15 mouse cellular contexts compared by ENCODE assay signal in genomic region chr19:45311831-45312537, GRCm38 (mm10). TPM values are rescaled to one million over a fixed set of nuclear protein-coding genes. Genes with fewer than 3 reads are reported as not detected.
DNase-seq lines count a peak whose midpoint lies in the region; ATAC-seq and TF ChIP-seq lines count a peak whose summit lies in the region.
"Had no signal": no experiment of that assay in that cellular context is flagged by ENCODE, and none has a peak within 500 bp of the region (broad histone marks: within the 10 kb centered on the region; RNA-seq: fewer than 3 reads in every experiment).

No protein-coding gene starts in this region.

- no peak for TF ChIP-seq CTCF in E14TG2a.4 (conservative IDR thresholded peaks at IDR 0.05; ENCODE audit: low read length)
- TF ChIP-seq CTCF in cerebellum, adult 2 months (IDR thresholded peaks at IDR 0.05; ENCODE audit: borderline replicate concordance, insufficient read depth, low read depth, low read length) = no peak

- H3K9ac ChIP-seq in forebrain, embryonic 12.5 days = no peak overlapping the region
- H3K9ac ChIP-seq in hindbrain, embryonic 14.5 days = peak overlapping the region; percentile 34; the same call in 1 of the 2 replicates
- H3K9ac ChIP-seq in midbrain, embryonic 16.5 days (ENCODE audit: low read depth, low read length) = peak overlapping the region; percentile 18; the same call in 1 of the 2 replicates
- H3K9ac ChIP-seq: limb, embryonic 12.5 days; liver, embryonic 15.5 days had no signal

- peaks cover 61% of the 10 kb centered on the region for H3K4me1 ChIP-seq in E14TG2a.4 (replicated peaks; ENCODE audit: low read depth, low read length)
- peaks cover 40% of the 10 kb centered on the region for H3K4me1 ChIP-seq in forebrain, embryonic 12.5 days
- H3K4me1 ChIP-seq in hindbrain, embryonic 14.5 days (replicated peaks; ENCODE audit: control insufficient read depth, insufficient read depth, low read length) = peaks cover 41% of the 10 kb centered on the region
- H3K4me1 ChIP-seq in midbrain, embryonic 16.5 days (ENCODE audit: control insufficient read depth, insufficient read depth, low read length) = peaks cover 36% of the 10 kb centered on the region
- H3K4me1 ChIP-seq in cerebellum, adult 2 months (ENCODE audit: control insufficient read depth, insufficient read depth, low read length) = no peaks in the 10 kb centered on the region; the same call in none of the 2 replicates

- TF ChIP-seq POLR2A in cerebellum, adult 2 months (IDR thresholded peaks at IDR 0.05; ENCODE audit: borderline replicate concordance, insufficient read depth, low read length) = no peak

- no peaks in the 10 kb centered on the region for H3K36me3 ChIP-seq in E14TG2a.4 (ENCODE audit: insufficient read depth, low read length)
- H3K36me3 ChIP-seq in forebrain, embryonic 12.5 days (replicated peaks) = no peaks in the 10 kb centered on the region
- no peaks in the 10 kb centered on the region for H3K36me3 ChIP-seq in hindbrain, embryonic 14.5 days (replicated peaks; ENCODE audit: control insufficient read depth, insufficient read depth)
- H3K36me3 ChIP-seq in midbrain, embryonic 16.5 days (ENCODE audit: control insufficient read depth, insufficient read depth, low read length) = no peaks in the 10 kb centered on the region
- H3K36me3 ChIP-seq: limb, embryonic 12.5 days; liver, embryonic 15.5 days had no signal

- peak overlapping the region; percentile 17; the same call in 1 of the 2 replicates for H3K4me3 ChIP-seq in E14TG2a.4 (replicated peaks; ENCODE audit: low read length)
- no peak overlapping the region for H3K4me3 ChIP-seq in forebrain, embryonic 12.5 days (replicated peaks)
- H3K4me3 ChIP-seq in hindbrain, embryonic 14.5 days (replicated peaks; ENCODE audit: low read length) = no peak overlapping the region
- no peak overlapping the region for H3K4me3 ChIP-seq in midbrain, embryonic 16.5 days (ENCODE audit: low read depth, low read length)
- no peak overlapping the region for H3K4me3 ChIP-seq in cerebellum, adult 2 months (replicated peaks; ENCODE audit: insufficient read depth, low read depth, low read length)
- H3K4me3 ChIP-seq: heart, adult 2 months had no signal

- peak overlapping the region; percentile 85 for H3K27ac ChIP-seq in forebrain, embryonic 12.5 days
- peak overlapping the region; percentile 86 for H3K27ac ChIP-seq in hindbrain, embryonic 14.5 days
- H3K27ac ChIP-seq in midbrain, embryonic 16.5 days (ENCODE audit: low read length) = peak overlapping the region; percentile 65
- no peak overlapping the region for H3K27ac ChIP-seq in cerebellum, adult 2 months (ENCODE audit: insufficient read depth, low read length)
- H3K27ac ChIP-seq: heart, adult 2 months; liver, embryonic 15.5 days had no signal

- peak overlapping the region; percentile 35 for H3K4me2 ChIP-seq in forebrain, embryonic 12.5 days
- H3K4me2 ChIP-seq in hindbrain, embryonic 14.5 days (replicated peaks) = peak overlapping the region; percentile 46
- peak overlapping the region; percentile 49 for H3K4me2 ChIP-seq in midbrain, embryonic 16.5 days (ENCODE audit: low read length)

- WGBS in forebrain, embryonic 12.5 days = 36% methylated on average over 19 of the region's 19 CpGs
- WGBS in hindbrain, embryonic 14.5 days = 23% methylated on average over 19 of the region's 19 CpGs
- 16% methylated on average over 19 of the region's 19 CpGs for WGBS in midbrain, embryonic 16.5 days
- 80% methylated on average over 19 of the region's 19 CpGs for WGBS in cerebellum, adult 2 months

- ATAC-seq in forebrain, embryonic 12.5 days (ENCODE audit: low FRiP score) = peak; percentile 46
- peak; percentile 55 for ATAC-seq in hindbrain, embryonic 14.5 days (ENCODE audit: low FRiP score)
- ATAC-seq in midbrain, embryonic 16.5 days = peak; percentile 74
- ATAC-seq: intestine, embryonic 16.5 days had no signal

- no peaks in the 10 kb centered on the region for H3K9me3 ChIP-seq in E14TG2a.4 (ENCODE audit: low read length)
- H3K9me3 ChIP-seq in forebrain, embryonic 12.5 days = no peaks in the 10 kb centered on the region
- no peaks in the 10 kb centered on the region for H3K9me3 ChIP-seq in hindbrain, embryonic 14.5 days (ENCODE audit: control insufficient read depth, low read length)
- H3K9me3 ChIP-seq in midbrain, embryonic 16.5 days (replicated peaks; ENCODE audit: control insufficient read depth, low read length, poor library complexity, severe bottlenecking) = 0 out of 2 replicates have a peak, but pooled peaks cover 4% of the 10 kb centered on the region
- H3K9me3 ChIP-seq: limb, embryonic 12.5 days; liver, embryonic 15.5 days had no signal

- peaks cover 29% of the 10 kb centered on the region for H3K27me3 ChIP-seq in E14TG2a.4 (ENCODE audit: insufficient read depth, low read length)
- peaks cover 46% of the 10 kb centered on the region for H3K27me3 ChIP-seq in forebrain, embryonic 12.5 days
- peaks cover 17% of the 10 kb centered on the region for H3K27me3 ChIP-seq in hindbrain, embryonic 14.5 days (ENCODE audit: control insufficient read depth, insufficient read depth, low read length)
- H3K27me3 ChIP-seq in midbrain, embryonic 16.5 days (ENCODE audit: control insufficient read depth, insufficient read depth, low read depth, low read length) = peaks cover 9% of the 10 kb centered on the region
- H3K27me3 ChIP-seq in cerebellum, adult 2 months (ENCODE audit: control insufficient read depth, insufficient read depth, low read length) = no peaks in the 10 kb centered on the region

- intact Hi-C loops in left cerebral cortex, postnatal 25 days (cut with DNase I) = no loop called here

- DNase-seq in hindbrain, embryonic 14.5 days (ENCODE audit: low spot score) = peak; percentile 59
- DNase-seq in cerebellum, adult 2 months = no peak
- no peak for DNase-seq in cerebellum, postnatal 36 days
- DNase-seq in left cerebral cortex, postnatal 25 days (ENCODE audit: low spot score in 2 of 2) = no peak
- DNase-seq: cerebellum, adult 11 months; embryo, embryonic 11 days; heart, adult 2 months; heart, postnatal 14 days; right cerebral cortex, adult 18-20 months had no signal

RNA-seq across cellular contexts. Expression of gene Btrc, which starts 51.5 kb away (rescaled TPM):
- polyA plus RNA-seq in forebrain, embryonic 12.5 days (2016; fragmentation: Nextera tagmentation; extraction: Ambion mirVana) = 55.7 and 59.0 TPM in 2 replicates
- 74.3 TPM in 2 replicates for polyA plus RNA-seq in hindbrain, embryonic 14.5 days (2014; fragmentation: Nextera tagmentation; extraction: Ambion mirVana)
- polyA plus RNA-seq in midbrain, embryonic 16.5 days (2015; fragmentation: Nextera tagmentation; extraction: Ambion mirVana) = 64.3 and 66.5 TPM in 2 replicates
- 65.9 and 66.5 TPM in 2 replicates for polyA plus RNA-seq in cerebellum, adult 2 months (2012; rRNA removed)
- 100 to 1,000 TPM; 105 to 107 TPM for total RNA-seq in left cerebral cortex, postnatal 25 days (2021)
